Mouse (Mus musculus) activated CD4-positive, CD25-positive, alpha-beta regulatory T cell, adult 4 months (primary cell): Measurements from ENCODE around the gene Nme2. TPM values are rescaled to one million over a fixed set of nuclear protein-coding genes. Genes with fewer than 3 reads are reported as not detected.

Experiments used
- ATAC-seq: one replicate; pipeline ENCODE4 v1.8.0; 2017
- polyA plus RNA-seq, 2 experiments: library from polyadenylated mRNA; unstranded; fragments of 100-300 nt; shearing (Covaris generic); gene quantifications; one replicate each; pipeline ENCODE4 v1.2.1; 2017

The Nme2 gene
- 100 to 1,000 TPM; 149 to 492 TPM for polyA plus RNA-seq

DNA sequence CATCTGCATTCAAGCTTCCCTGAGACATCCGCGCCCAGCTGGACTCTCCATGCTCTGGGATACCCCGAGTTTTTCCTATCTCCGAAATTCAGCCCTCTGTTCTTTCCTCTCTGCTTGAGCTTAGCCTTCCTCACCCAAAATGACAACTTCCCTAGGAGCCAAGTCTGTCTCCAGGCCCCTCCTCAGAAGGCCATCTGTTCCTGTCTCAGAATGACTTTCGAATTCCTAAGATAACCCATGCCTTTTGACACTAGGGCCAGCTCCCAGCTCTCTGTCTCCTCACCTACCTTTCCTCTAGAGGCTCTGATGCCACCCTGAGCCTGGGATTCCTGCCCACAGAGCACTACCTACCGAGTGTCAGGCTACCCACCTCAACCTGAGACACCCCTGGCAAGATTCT, at the start of gene Nme2:
TSS of gene Nme2 (minus strand) at position 101 of the 400 bp plus-strand sequence.
- ATAC-seq, result no peak

DNA sequence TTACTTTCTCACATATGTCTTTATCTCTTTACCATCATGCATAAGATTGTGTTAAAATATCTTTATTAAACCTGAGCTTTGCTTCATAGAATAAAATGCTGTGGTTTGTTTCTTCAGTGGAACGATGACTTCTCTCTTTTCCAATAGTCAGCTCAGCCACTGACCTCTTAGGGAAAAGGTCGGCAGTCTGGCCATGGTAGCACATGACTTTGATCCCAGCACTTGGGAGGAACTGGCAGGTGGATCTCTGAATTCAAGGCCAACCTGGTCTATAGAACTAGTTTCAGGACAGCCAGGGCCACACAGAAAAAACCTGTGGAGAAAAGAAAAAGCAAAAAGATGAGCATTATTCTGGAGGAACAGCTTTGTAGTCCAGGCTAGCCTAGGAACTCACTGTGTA, 47.3 kb upstream of the Nme2 start:
- no peak for ATAC-seq

DNA sequence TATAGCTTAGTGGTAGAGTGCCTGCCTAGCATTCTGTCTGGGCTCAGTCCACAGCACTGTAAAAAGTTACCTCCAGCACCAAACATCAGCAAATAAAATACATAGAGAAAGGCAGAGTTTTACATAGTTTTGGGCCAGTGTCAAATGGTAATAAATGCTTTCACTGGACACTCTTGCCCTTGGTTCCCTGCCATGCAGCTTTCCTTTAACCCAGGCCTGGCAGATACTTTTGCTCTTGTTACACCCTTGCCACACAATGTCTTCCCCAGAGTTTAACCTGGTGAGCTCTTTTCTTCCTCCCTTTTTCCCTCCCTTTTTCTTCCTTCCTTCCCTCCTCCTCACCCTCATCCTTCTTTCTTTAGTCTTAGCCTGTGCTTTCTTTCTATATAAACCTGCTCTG, 43.2 kb upstream of the Nme2 start:
- ATAC-seq, result no peak

DNA sequence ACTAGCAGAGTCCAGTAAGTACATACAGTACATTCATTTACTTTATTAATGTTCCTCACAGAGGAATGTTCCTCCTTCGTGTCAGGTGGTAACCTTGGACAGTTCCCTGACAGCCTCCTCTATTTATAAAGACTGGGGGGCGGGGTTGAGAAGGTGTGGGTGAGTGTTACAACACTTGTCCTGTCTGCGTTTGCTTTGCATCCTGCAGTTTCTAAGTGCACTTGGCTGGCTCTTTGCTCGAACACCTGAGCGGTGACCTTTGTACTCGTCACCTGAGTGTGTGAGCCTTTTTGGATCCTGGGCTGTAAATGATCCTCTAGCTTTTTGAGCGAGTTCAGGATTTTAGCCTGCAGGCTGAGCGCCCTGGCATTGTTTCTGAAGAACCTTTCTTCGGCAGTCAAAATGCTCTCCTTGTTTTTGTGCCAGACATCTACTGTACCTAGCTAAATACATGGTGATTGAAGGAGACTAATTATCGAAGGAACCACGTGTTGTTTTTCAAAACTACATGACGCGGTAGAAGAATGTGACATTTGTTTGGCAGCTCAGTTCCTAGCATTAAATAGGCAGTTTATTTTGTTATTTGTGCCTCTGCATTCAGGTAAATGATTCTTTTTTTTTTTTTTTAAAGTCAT, 41.2 kb upstream of the Nme2 start:
- peak; percentile 8 for ATAC-seq

DNA sequence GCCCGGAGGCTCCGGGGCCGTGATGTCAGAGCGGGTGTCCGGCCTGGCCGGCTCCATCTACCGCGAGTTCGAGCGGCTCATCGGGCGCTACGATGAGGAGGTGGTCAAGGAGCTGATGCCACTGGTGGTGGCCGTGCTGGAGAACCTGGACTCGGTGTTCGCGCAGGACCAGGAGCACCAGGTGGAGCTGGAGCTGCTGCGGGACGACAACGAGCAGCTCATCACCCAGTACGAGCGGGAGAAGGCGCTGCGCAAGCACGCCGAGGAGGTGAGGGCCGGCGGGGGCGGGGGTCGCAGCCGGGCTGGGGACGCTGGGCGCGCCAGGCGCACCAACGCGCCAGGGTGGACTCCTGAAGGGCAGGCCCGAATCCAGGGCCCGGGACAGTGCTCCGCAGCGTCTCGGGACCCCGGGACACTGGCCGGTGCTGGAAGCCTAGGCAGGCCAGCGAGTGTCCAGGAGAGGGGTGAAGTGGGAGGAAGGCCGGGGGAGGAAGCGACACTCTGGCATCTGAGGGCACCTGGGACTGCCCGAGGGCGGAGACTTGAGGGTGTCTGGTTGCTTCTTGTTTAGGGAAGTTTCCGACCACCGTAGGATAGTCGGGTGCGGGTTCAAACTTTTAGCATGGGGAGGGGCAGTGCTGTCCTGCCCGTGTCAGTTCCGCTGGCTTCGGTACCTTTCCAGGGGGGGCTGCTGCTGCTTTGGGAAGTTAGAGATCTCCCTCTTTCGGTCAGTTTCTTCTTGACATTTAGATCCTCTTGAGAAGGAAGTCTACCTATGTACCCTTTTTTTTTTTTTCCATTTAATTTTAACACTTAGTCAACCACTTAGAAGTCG, 40.5 kb upstream of the Nme2 start:
- ATAC-seq, result peak; percentile 26

DNA sequence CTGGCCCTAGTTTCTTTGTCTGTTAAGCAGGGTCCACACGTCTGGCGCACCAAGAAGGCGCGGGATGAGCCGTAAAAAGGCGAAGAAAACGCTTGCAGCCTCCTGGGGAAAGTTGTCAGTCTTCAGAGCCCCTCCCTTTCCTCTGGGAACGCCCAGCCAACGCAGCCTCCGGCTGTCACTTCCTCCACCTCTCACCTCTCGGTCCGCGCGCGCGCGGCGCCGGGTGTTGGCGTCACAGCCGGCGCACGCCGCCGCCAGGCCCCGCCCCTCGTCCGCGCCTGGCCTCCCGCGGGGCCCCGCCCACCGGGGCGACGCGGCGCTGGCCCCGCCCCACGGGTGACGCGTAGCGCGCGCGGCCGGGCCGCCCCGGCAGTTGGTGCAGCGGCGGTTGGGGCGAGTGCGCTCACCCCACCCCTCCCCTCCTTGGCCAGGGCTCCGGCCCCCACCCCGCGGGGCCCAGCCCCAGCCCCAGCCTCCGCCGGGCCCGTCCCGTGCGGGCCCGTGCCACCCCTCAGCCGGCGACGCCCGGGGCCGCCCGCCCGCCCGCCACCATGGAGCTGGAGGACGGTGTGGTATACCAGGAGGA, 39.8 kb upstream of the Nme2 start, which contains the start of gene Spag9:
TSS of gene Spag9 (plus strand) at position 372 of the 586 bp plus-strand sequence.
- peak; percentile 76 for ATAC-seq

DNA sequence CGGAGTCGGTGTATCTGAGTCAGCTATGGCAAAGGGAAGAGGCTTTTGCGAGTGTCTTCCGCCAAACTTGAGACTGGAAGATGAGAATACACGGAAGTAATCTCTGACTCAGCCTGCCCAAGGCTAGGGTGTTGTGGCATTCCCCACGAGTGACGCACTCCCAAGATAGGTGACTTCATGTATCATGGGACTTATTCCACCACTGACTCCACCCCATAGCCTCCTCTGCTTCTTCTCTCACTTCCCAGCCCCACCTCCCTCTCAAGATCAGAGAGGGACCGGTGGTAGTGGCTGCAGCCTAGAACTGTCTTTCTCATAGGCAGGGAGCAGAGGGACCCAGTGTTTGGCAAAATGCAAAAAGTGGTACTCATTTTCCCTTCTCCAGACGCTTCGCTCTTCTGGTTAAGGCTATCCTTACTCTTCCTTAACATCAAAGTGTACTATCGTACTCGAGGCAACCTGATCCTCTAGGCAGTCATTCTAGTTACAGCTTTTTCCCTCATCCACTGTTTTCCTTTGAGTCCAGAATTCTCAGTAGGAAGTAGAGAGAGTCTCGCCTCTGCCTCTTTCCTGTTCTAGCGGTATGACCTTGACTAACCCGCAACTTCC, 39.2 kb upstream of the Nme2 start:
- ATAC-seq, result peak; percentile 70

DNA sequence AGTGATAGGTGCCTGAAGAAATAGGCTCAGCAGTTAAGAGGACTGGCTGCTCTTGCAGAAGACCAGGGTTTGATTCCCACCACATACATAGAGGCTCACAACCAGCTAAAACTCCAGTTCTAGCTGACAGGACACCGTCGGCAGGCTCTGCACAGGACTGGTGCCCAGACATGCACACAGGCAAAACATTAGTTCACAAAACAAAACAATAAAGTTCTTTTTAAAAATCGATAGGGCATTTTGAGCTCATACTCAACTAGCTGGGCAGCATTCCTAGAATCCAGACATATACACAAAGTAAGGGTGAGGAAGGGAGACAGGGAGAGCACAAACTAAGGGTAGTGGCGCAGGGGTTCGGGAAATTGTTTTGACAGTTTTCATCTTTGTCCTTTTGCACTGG, 38.5 kb upstream of the Nme2 start:
- no peak for ATAC-seq

DNA sequence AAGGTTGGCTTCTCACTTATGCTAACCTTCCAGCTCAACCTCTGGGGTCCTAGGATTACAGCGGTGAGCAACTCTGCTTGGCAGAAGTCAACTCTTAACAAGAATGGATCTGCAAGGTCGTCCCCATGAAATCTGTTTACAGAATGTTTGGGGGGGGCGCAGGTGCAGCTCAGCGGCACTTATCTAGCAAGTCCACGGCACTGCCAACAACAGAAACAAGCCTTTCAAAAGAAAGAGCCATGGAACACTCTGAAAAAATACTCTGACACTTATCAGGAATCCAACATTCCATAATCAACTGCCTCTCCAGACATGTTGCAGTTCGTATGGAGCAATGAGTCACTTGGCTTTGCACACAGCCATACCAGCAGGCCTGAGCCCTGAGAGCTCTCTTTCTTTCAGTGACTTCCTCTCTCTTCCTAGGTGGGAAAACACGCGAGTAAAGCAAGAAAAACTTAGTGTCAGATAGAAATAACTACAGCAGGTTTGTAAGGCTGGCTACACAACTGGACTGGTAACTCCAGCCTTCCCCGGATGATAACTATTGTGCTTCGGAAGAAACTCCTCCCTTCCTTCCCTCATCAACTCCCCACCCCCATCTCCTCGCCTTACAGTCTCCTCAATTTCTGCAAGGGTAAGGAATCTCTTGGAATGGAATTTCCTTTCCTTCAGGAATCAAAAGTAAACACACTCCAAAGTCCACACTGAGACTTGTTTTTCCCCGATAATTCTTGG, 32.4 kb upstream of the Nme2 start:
- ATAC-seq, result no peak

DNA sequence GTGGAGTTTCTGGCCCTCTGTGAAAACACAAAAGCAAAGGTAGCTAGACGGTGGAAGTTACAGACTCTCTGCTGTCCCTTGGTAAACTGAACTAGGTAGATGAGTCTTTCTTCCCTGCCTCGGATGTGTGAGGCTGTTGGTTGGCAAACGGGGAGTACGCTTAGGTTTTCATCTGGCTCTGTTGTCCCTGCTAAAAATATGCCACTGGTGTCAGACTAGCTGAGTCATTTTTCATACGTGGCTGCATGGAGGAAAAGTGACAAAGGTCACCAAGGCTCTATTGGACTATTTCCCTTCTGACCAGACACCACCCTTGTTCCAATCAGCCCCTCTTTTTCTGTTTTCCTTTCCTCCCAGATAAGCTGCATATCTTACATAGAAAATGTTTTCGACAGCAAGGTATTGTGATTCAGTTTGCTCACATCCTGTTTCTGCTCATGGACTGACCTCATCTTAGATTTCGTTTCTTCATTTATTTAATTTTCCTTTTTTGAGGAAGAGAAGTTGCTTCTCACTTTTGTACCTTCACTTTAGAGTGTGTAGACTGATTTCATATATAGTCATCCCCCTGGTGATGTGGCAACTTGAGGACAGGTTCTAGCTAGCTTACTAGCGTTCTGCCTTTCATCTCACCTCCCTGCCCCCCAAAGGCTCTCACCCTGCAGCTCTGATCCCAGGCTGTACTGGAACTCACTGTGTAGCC, 31.7 kb upstream of the Nme2 start:
- no peak for ATAC-seq

DNA sequence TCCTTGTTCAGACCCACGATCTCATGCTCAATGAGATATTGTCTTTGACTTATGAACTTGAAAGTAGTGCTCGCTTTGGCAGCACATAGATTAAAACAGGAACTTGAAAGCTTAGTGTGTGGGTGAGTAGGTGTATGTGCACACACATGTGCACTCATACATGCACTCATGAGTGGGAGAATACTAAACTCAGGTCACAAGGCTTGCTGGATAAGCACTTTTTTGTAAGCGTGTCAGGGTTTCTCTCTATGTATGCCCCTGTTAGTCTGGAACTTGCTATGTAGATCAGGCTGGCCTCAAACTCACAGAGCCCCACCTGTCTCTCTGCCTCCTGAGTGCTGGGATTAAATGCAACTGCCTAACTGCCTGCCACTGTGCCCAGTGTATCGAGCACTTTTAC, 31.0 kb upstream of the Nme2 start:
- no peak for ATAC-seq

DNA sequence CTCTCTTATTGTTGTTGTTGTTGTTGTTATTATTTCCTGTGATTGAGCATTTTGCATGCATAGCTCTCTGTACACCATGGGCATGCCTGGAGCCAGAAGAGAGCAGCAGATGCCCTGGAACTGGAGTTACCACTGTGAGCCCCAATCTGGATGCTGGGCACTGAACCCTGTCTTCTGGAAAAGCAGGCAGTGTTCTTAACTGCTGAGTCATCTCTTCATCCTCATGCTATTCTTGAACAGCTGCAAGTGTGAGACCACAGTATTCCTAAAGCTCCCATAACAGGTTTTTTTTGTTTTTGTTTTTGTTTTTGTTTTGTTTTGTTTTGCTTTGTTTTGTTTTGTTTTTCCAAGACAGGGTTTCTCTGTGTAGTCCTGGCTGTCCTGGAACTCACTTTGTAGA, 30.2 kb upstream of the Nme2 start:
- no peak for ATAC-seq

DNA sequence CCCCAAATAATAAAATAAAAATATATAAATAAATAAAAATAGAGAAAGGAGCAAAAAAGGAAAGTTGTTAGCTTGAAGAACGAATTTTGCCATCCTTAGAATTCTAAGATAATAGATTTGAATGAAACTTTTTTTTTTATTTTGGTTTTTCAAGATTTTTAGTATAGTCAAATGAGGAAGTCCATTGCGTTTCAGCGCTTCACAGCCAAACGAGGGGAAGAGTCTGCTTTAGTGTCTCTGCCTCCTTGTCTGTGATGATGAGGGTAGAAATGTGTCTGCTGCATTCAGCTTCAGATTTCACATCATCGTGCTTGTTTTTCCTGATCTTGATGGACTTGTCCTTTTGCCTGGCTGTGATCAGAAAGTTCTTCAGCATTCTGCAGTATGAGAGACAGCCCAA, 29.2 kb upstream of the Nme2 start:
- no peak for ATAC-seq

DNA sequence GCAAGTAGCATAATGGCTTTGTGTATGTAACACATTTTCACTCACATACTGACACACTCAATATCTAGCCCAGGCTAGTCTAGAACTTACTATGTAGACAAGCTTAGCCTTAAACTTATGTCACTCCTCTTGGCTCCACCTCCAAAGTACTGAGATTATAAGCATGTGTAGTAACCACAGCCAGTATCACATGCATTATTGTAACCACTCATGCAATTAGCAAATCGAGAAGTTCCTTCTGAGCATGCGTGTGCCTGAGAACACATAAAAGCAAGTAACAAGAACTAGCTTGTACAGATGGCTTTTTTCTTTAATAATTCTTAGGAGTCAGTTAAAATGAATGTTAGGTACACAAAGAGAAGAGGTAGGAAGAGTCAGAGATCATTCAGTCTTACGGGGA, 28.6 kb upstream of the Nme2 start:
- no peak for ATAC-seq

DNA sequence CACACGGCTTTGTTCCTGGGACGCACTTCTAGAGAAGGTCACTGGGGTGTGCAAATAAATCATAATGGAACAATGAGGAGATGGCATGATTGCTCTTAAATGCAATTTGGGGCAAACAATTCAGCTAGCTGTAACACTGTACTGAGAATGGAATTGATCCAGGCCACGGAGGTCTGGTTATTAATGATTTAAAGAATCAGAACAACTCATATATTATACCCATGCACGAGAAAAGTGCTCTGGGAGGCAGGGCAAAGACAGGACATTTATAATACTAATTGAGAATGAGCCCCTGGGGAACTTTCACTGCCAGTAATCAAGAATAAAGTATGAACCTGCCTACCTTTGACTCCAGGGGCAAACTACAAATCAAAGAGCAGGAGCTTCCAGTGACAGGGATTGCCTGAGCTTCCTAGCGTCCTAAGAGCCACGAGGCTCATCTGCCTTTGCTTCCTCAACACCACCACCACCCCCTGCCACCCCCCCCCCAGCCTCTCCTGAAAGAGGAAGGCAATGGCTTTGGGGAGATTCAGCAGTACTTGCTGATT, 23.5 kb upstream of the Nme2 start:
- ATAC-seq, result no peak

DNA sequence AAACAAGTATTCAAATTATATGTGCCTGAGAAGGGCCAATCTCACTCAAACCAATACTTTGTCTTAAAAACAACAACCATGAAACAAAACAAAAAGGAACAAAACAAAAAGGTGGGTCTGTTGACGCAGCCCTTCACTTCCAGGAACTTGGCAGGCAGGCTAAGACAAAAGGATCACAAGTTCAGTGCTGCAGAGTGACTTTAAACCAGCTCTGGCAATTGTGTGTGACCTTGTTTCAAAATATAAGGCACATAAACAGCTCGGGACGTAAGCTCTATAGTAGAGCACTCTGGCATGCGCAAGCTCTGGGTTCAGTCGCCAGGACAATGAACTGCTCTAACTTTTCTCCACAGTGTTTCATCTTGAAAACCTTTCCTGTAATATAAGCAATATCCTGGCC, 16.9 kb upstream of the Nme2 start:
- ATAC-seq, result no peak

DNA sequence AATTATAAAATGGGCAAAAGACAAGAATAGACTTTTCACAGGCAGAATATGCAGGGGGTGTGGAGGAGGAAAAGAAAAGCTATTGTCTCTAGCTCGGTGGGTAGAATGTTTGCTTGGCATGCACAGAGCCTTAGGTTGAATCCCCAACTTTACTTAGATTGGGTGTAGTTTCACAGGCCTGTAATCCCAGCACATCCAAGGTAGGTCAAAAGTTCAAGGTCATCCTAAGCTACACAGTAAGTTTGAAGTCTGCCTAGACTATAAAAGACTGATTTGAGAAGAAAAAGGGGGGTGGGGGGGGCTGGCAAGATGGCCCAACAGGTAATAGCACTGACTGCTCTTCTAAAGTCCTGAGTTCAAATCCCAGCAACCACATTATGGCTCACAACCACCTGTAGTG, 13.7 kb upstream of the Nme2 start:
- ATAC-seq, result no peak

DNA sequence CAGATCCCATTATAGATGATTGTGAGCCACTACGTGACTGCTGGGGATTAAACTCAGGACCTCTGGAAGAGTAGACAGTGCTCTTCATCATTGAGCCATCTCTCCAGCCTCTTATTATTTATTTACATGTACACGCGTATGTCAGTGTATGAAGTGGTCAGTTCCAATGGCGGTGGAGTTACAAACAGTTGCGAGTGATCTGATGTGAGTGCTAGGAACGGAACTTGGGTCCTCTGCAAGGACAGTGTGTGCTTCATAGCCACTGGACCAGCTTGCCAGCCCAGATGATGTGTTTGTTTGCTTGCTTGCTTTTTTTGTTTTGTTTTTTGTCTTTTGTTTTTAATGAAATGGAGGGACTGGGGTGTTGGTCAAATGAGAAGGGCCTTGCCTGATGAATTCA, 13.1 kb upstream of the Nme2 start:
- no peak for ATAC-seq

DNA sequence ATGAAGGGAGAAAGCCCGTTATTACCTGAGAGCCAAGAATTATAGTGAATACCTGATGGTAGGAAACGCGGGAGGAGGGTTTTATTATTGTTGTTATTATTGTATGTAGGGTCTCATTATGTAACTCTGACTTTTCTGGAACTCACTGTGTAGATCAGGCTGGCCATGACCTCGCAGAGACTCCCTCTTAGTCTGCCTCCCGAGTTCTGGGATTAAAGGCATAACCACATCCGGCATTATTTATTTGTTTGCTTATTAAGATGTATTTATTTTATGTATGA, 12.7 kb upstream of the Nme2 start:
- ATAC-seq, result no peak

DNA sequence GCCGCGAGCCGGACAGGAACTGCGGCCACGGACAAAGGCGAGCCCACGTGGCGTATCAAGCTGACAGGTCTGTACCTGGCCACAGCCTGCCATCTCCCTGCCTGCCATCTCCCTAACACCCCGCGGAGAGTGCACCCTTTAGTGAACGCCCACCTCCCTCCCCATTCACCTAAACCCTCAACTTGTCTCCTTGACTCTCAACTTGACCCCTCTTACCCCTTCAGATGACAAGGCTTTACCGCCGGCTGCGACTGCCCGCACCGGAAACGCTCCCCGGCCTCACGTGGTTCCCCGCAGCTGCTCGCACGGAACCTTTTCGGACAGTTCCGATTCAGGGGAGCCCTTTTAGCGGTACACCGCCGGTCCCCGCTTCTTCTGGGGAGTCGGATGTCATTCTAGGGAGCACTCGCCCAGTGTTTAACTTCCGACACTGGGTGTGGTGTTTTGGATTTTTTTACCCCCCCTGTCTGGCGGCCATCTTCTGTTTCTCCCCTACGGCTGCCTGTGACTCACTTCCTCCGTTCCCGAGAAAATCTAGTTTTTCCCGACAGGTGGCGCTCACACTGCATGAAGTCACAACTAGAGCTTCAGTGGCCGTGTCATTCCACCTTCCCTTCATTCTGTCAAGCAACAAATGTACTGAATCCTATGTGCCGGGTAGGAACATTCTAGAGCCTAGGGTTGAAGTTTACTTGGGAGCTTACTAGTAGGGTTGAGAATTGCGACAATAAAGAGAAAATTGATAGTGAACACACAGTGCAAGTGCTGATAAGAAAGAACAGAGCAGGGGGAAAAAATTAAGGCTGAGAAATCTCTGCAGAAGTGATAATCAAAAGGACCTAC, 12.2 kb upstream of the Nme2 start, which contains the start of the genes Gm20390 and Nme1:
TSS of gene Gm20390 (minus strand) at position 289 of the 843 bp plus-strand sequence.
TSS of gene Nme1 (minus strand) at position 517 of the 843 bp plus-strand sequence.
- ATAC-seq, result peak; percentile 86

DNA sequence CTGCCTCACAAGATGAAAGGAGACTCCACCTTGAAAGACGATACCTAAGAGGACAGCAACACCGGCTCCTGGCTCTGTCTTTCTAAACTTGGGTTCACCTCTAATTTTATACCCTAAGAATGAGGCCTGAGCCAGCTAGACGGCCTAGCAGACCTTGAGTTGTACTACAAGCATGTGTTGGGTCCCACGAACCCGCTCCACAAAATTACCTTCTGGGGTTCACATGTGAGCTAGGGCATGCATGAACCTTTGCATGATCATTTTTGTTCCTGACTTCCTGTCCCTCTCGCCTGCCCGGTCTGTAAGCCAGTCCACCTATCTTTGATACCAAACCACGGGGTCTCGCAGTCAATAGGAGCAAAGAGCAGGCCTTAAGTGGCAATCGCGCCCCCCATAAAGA, 11.3 kb upstream of the Nme2 start:
- peak; percentile 2 for ATAC-seq
